Mouse (Mus musculus) kidney, embryonic 16.5 days (tissue): ENCODE measurements at regions not wholly inside any gene's neighbourhood (a gene's known extent, or its start where the extent isn't known, plus 50 kb on each side); places are given as distances from the start of the nearest gene placed in this dataset.
A peak's percentile ranks its signal among the peaks of the same experiment; 100 is the strongest.

Source experiments
- ATAC-seq: fragments of 200-750 bp; cut with Nextera tagmentation; 2 replicates; pipeline ENCODE4 v1.8.0; 2017; ENCODE audit warnings: moderate TSS enrichment; ENCODE audit not compliant: low FRiP score, low TSS enrichment
- H3K27ac ChIP-seq: fragments of 300-500 bp; sonication (generic); 2 replicates; pipeline ENCODE4 v1.5.1; 2014; ENCODE audit warnings: low read length
- H3K27me3 ChIP-seq: fragments of 300-500 bp; sonication (generic); 2 replicates; pipeline ENCODE4 v1.6.1; 2014; ENCODE audit warnings: low read length, control low read depth, mixed read lengths; ENCODE audit not compliant: insufficient read depth
- H3K36me3 ChIP-seq: fragments of 300-500 bp; sonication (generic); 2 replicates; pipeline ENCODE4 v1.6.1; 2014; ENCODE audit warnings: low read length, control low read depth, mixed read lengths; ENCODE audit not compliant: insufficient read depth
- H3K4me1 ChIP-seq: fragments of 300-500 bp; sonication (generic); 2 replicates; pipeline ENCODE4 v1.6.1; 2014; ENCODE audit warnings: low read length, control low read depth, mixed read lengths; ENCODE audit not compliant: insufficient read depth
- H3K4me2 ChIP-seq: fragments of 300-500 bp; sonication (generic); replicated peaks from 2 replicates; pipeline ENCODE4 v1.6.1; 2014; ENCODE audit warnings: low read depth, low read length
- H3K4me3 ChIP-seq: fragments of 300-500 bp; sonication (generic); 2 replicates; pipeline ENCODE4 v1.5.1; 2014; ENCODE audit warnings: mild to moderate bottlenecking, low read length
- H3K9ac ChIP-seq: fragments of 300-500 bp; sonication (generic); replicated peaks from 2 replicates; pipeline ENCODE4 v1.6.1; 2014; ENCODE audit warnings: low read length
- H3K9me3 ChIP-seq: fragments of 300-500 bp; sonication (generic); 2 replicates; pipeline ENCODE4 v1.6.1; 2016; ENCODE audit warnings: low read length, control low read depth
- WGBS: fragments of 180-500 bp; shearing (Covaris S2); extraction: QIAGEN DNeasy Blood & Tissue Kit; methylation state at CpG from one replicate; pipeline ENCODE4 v1.1.7; 2014; 5-methylcytosine and 5-hydroxymethylcytosine counted together

GRCm38 (mm10) chr1:69470614-69471250 lies 216.3 kb downstream of the Ikzf2 start:
- Histone ChIP-seq H3K4me2 (no peak overlapping the region), H3K9me3 (no peaks in the 10 kb centered on the region), H3K27me3 (no peaks in the 10 kb centered on the region), H3K36me3 (no peaks in the 10 kb centered on the region), H3K9ac (no peak overlapping the region), H3K4me1 (peaks cover 8% of the 10 kb centered on the region), H3K4me3 (no peak overlapping the region), H3K27ac (no peak overlapping the region)
- ATAC-seq = no peak
- WGBS = 80% methylated on average over 4 of the region's 4 CpGs

GRCm38 (mm10) chr1:69469158-69469901 lies 217.7 kb downstream of the Ikzf2 start:
- 85% methylated on average over 8 of the region's 8 CpGs for WGBS

GRCm38 (mm10) chr1:69466534-69467275 lies 220.3 kb downstream of the Ikzf2 start:
- Histone ChIP-seq H3K4me3 (no peak overlapping the region), H3K4me2 (no peak overlapping the region), H3K9ac (no peak overlapping the region), H3K27ac (peak overlapping the region; percentile 61), H3K4me1 (peaks cover 8% of the 10 kb centered on the region), H3K27me3 (no peaks in the 10 kb centered on the region), H3K9me3 (no peaks in the 10 kb centered on the region), H3K36me3 (no peaks in the 10 kb centered on the region)
- ATAC-seq = peak; percentile 69
- 12% methylated on average over 5 of the region's 5 CpGs for WGBS

More at GRCm38 (mm10) chr1:69469158-69469901, 217.7 kb downstream of the Ikzf2 start:
- H3K4me1 ChIP-seq = peaks cover 8% of the 10 kb centered on the region
- H3K9ac ChIP-seq = no peak overlapping the region
- H3K27me3 ChIP-seq = no peaks in the 10 kb centered on the region
- no peak overlapping the region for H3K4me2 ChIP-seq
- H3K9me3 ChIP-seq = no peaks in the 10 kb centered on the region
- no peaks in the 10 kb centered on the region for H3K36me3 ChIP-seq
- no peak overlapping the region for H3K27ac ChIP-seq
- no peak for ATAC-seq
- no peak overlapping the region for H3K4me3 ChIP-seq

- WGBS = 77% methylated on average over 3 of the region's 3 CpGs
Measured at GRCm38 (mm10) chr1:69461191-69461590, 225.9 kb downstream of the Ikzf2 start.

GRCm38 (mm10) chr1:69459899-69460298 lies 227.1 kb downstream of the Ikzf2 start:
- Histone ChIP-seq H3K27me3 (no peaks in the 10 kb centered on the region), H3K4me2 (no peak overlapping the region), H3K36me3 (no peaks in the 10 kb centered on the region), H3K27ac (no peak overlapping the region), H3K4me1 (no peaks in the 10 kb centered on the region), H3K4me3 (no peak overlapping the region), H3K9me3 (0 out of 2 replicates have a peak, but pooled peaks cover 3% of the 10 kb centered on the region), H3K9ac (no peak overlapping the region)
- ATAC-seq = no peak

More at GRCm38 (mm10) chr1:69461191-69461590, 225.9 kb downstream of the Ikzf2 start:
- no peaks in the 10 kb centered on the region for H3K27me3 ChIP-seq
- no peak overlapping the region for H3K4me2 ChIP-seq
- H3K4me1 ChIP-seq = no peaks in the 10 kb centered on the region
- no peak overlapping the region for H3K9ac ChIP-seq
- H3K4me3 ChIP-seq = no peak overlapping the region
- H3K9me3 ChIP-seq = 0 out of 2 replicates have a peak, but pooled peaks cover 3% of the 10 kb centered on the region
- no peaks in the 10 kb centered on the region for H3K36me3 ChIP-seq
- no peak for ATAC-seq
- H3K27ac ChIP-seq = no peak overlapping the region

- no peaks in the 10 kb centered on the region for H3K36me3 ChIP-seq
- H3K4me3 ChIP-seq = no peak overlapping the region
- H3K4me1 ChIP-seq = no peaks in the 10 kb centered on the region
- no peak overlapping the region for H3K27ac ChIP-seq
- 0 out of 2 replicates have a peak, but pooled peaks cover 3% of the 10 kb centered on the region for H3K9me3 ChIP-seq
- no peak for ATAC-seq
- no peak overlapping the region for H3K9ac ChIP-seq
- H3K27me3 ChIP-seq = no peaks in the 10 kb centered on the region
- H3K4me2 ChIP-seq = no peak overlapping the region
Measured at GRCm38 (mm10) chr1:69457471-69457870, 229.6 kb downstream of the Ikzf2 start.

GRCm38 (mm10) chr1:69453991-69454390 lies 233.1 kb downstream of the Ikzf2 start:
- no peak overlapping the region for H3K9ac ChIP-seq
- no peaks in the 10 kb centered on the region for H3K4me1 ChIP-seq
- H3K9me3 ChIP-seq = no peaks in the 10 kb centered on the region
- H3K4me2 ChIP-seq = no peak overlapping the region
- H3K4me3 ChIP-seq = no peak overlapping the region
- H3K27ac ChIP-seq = no peak overlapping the region
- H3K27me3 ChIP-seq = no peaks in the 10 kb centered on the region
- ATAC-seq = no peak
- WGBS = 91% methylated on average over 3 of the region's 3 CpGs
- no peaks in the 10 kb centered on the region for H3K36me3 ChIP-seq

GRCm38 (mm10) chr1:69452910-69453309 lies 234.1 kb downstream of the Ikzf2 start:
- no peaks in the 10 kb centered on the region for H3K27me3 ChIP-seq
- no peaks in the 10 kb centered on the region for H3K4me1 ChIP-seq
- no peak for ATAC-seq
- H3K4me2 ChIP-seq = no peak overlapping the region
- H3K9me3 ChIP-seq = no peaks in the 10 kb centered on the region
- no peaks in the 10 kb centered on the region for H3K36me3 ChIP-seq
- H3K27ac ChIP-seq = no peak overlapping the region
- H3K4me3 ChIP-seq = no peak overlapping the region
- no peak overlapping the region for H3K9ac ChIP-seq

GRCm38 (mm10) chr1:69450455-69450854 lies 236.6 kb downstream of the Ikzf2 start:
- H3K4me3 ChIP-seq = no peak overlapping the region
- H3K27ac ChIP-seq = no peak overlapping the region
- no peaks in the 10 kb centered on the region for H3K9me3 ChIP-seq
- H3K9ac ChIP-seq = no peak overlapping the region
- H3K36me3 ChIP-seq = no peaks in the 10 kb centered on the region
- no peak overlapping the region for H3K4me2 ChIP-seq
- 62% methylated on average over 2 of the region's 2 CpGs for WGBS
- H3K4me1 ChIP-seq = no peaks in the 10 kb centered on the region
- H3K27me3 ChIP-seq = no peaks in the 10 kb centered on the region
- ATAC-seq = no peak

- Histone ChIP-seq H3K4me2 (no peak overlapping the region), H3K9ac (no peak overlapping the region), H3K36me3 (no peaks in the 10 kb centered on the region), H3K27me3 (no peaks in the 10 kb centered on the region), H3K9me3 (no peaks in the 10 kb centered on the region), H3K4me1 (no peaks in the 10 kb centered on the region), H3K27ac (no peak overlapping the region), H3K4me3 (no peak overlapping the region)
- WGBS = 66% methylated on average over 5 of the region's 5 CpGs
- no peak for ATAC-seq
Measured at GRCm38 (mm10) chr1:69447276-69447675, 239.8 kb downstream of the Ikzf2 start.
